Mouse (Mus musculus): Measurements from ENCODE around the gene Kpna2.
"Not testable (repeated sequence)": the region's sequence is repeated elsewhere in the genome, so short reads cannot be mapped to it uniquely, and the experiment has no call there.

The Kpna2 gene

GRCm38 (mm10) chr11:106985979-106986604 lies 13.2 kb downstream of the Kpna2 start:
- not testable (repeated sequence) for DNase-seq (ENCODE audit: low read depth, low spot score)

- no peak for DNase-seq (ENCODE audit: low read depth, low spot score)
Measured at GRCm38 (mm10) chr11:106982351-106982750, 17.0 kb downstream of the Kpna2 start.

- DNase-seq (ENCODE audit: low read depth, low spot score), result no peak
Measured at GRCm38 (mm10) chr11:106981787-106982186, 17.6 kb downstream of the Kpna2 start.

- DNase-seq (ENCODE audit: low read depth, low spot score), result peak; percentile 68
Measured at GRCm38 (mm10) chr11:106980455-106980854, 18.9 kb downstream of the Kpna2 start.

GRCm38 (mm10) chr11:106976194-106976593 lies 23.1 kb downstream of the Kpna2 start:
- DNase-seq (ENCODE audit: low read depth, low spot score), result no peak

- DNase-seq (ENCODE audit: low read depth, low spot score), result no peak
Measured at GRCm38 (mm10) chr11:106975419-106976177, 23.7 kb downstream of the Kpna2 start.

GRCm38 (mm10) chr11:106974440-106974839 lies 24.9 kb downstream of the Kpna2 start:
- DNase-seq (ENCODE audit: low read depth, low spot score), result peak; percentile 53

GRCm38 (mm10) chr11:106973016-106973415 lies 26.3 kb downstream of the Kpna2 start:
- peak; percentile 59 for DNase-seq (ENCODE audit: low read depth, low spot score)

GRCm38 (mm10) chr11:106969798-106970197 lies 29.5 kb downstream of the Kpna2 start:
- DNase-seq (ENCODE audit: low read depth, low spot score), result no peak

GRCm38 (mm10) chr11:106967630-106968029 lies 31.7 kb downstream of the Kpna2 start:
- DNase-seq (ENCODE audit: low read depth, low spot score), result no peak

- DNase-seq (ENCODE audit: low read depth, low spot score), result no peak
Measured at GRCm38 (mm10) chr11:106965881-106966280, 33.5 kb downstream of the Kpna2 start.

- DNase-seq (ENCODE audit: low read depth, low spot score), result peak; percentile 51
Measured at GRCm38 (mm10) chr11:106962310-106962709, 37.0 kb downstream of the Kpna2 start.

- DNase-seq (ENCODE audit: low read depth, low spot score), result peak; percentile 83
Measured at GRCm38 (mm10) chr11:106961471-106962081, 37.8 kb downstream of the Kpna2 start.

GRCm38 (mm10) chr11:106959121-106959520 lies 40.2 kb downstream of the Kpna2 start:
- no peak for DNase-seq (ENCODE audit: low read depth, low spot score)

- DNase-seq (ENCODE audit: low read depth, low spot score), result peak; percentile 56
Measured at GRCm38 (mm10) chr11:106958407-106959071, 40.8 kb downstream of the Kpna2 start.

- no peak for DNase-seq (ENCODE audit: low read depth, low spot score)
Measured at GRCm38 (mm10) chr11:106957271-106957980, 41.9 kb downstream of the Kpna2 start.

GRCm38 (mm10) chr11:106954566-106954965 lies 44.8 kb downstream of the Kpna2 start:
- no peak for DNase-seq (ENCODE audit: low read depth, low spot score)

GRCm38 (mm10) chr11:106954116-106954515 lies 45.2 kb downstream of the Kpna2 start:
- no peak for DNase-seq (ENCODE audit: low read depth, low spot score)
